Mouse (Mus musculus) frontal cortex, postnatal 36 days (tissue): Measurements from ENCODE around the gene Tulp1.
"Not testable (repeated sequence)": the region's sequence is repeated elsewhere in the genome, so short reads cannot be mapped to it uniquely, and the experiment has no call there.

ENCODE experiments used
- DNase-seq, 2 experiments: peaks; one replicate each; pipeline ENCODE4 v3.0.0; 2022; ENCODE audit warnings: low spot score in 2 of 2

Tulp1 gene

DNA sequence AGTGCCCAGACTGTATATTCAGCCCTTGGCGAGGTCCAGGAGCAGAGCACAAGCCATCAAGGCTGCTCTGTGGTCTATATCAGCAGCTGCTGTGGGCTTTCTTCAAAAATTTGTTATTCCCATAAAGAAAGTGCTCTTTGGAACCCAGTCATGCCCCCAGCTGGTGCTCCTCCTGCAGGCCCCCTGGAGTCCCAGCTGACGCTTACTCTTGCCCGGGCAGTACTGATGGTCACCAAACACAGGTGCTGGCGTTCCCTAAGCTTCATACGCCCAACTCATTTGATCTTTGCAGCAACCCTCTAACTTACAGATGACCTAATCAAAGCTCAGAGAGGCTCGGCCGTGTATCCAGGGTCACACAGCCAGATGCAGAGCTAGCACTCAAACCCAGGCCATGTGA, 27.5 kb downstream of the Tulp1 start:
- DNase-seq, result no peak

GRCm38 (mm10) chr17:28335267-28335666, 29.8 kb downstream of the Tulp1 start:
- no peak for DNase-seq

DNA sequence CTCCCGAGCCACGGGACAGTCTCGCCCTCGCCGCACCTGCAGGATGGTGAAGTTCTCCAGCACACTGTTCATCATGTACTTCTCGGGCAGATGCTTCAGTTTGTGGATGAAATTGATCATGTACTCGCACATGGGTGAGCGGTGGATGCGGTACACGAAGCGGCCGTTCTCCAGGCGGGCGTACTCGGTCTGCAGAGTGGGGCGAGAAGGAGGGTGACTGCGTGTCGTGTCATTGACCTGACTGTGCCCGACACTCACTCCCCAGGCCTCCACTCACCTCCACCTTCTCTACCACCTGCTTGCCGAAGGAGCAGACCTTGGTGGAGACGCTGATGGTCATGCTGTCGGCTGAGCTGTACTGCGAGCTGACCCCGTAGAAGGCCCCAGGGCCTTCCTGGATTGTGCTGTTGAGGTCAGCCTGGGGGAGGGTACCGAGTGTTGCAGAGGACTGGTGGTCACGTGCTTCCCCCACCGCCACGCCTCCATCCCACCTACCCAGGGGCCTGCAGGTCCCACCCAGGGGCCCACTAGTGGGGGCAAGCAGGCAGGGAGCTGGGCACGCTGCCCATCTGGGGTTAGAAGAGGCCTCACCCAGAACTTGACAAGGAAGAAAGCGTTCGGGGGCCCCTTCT, 32.0 kb downstream of the Tulp1 start:
- DNase-seq, result no peak

GRCm38 (mm10) chr17:28332113-28332914, 32.7 kb downstream of the Tulp1 start:
- DNase-seq, result no peak

GRCm38 (mm10) chr17:28331241-28332112, 33.5 kb downstream of the Tulp1 start:
- no peak for DNase-seq

DNA sequence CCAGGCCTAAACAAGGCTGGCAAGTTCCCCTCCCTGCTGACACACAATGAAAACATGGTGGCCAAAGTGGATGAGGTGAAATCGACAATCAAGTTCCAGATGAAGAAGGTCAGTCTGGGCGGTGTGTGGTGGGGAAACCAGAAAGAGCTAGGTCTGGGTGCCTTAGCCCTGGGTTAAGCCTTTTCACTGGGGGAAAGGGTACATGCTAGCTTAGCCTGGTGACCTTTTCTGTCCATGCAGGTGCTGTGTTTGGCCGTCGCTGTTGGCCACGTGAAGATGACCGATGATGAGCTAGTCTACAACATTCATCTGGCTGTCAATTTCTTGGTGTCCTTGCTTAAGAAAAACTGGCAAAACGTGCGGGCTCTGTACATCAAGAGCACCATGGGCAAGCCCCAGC, 34.4 kb downstream of the Tulp1 start:
- DNase-seq, result not testable (repeated sequence)

GRCm38 (mm10) chr17:28330232-28330546, 34.8 kb downstream of the Tulp1 start:
- DNase-seq, result no peak

DNA sequence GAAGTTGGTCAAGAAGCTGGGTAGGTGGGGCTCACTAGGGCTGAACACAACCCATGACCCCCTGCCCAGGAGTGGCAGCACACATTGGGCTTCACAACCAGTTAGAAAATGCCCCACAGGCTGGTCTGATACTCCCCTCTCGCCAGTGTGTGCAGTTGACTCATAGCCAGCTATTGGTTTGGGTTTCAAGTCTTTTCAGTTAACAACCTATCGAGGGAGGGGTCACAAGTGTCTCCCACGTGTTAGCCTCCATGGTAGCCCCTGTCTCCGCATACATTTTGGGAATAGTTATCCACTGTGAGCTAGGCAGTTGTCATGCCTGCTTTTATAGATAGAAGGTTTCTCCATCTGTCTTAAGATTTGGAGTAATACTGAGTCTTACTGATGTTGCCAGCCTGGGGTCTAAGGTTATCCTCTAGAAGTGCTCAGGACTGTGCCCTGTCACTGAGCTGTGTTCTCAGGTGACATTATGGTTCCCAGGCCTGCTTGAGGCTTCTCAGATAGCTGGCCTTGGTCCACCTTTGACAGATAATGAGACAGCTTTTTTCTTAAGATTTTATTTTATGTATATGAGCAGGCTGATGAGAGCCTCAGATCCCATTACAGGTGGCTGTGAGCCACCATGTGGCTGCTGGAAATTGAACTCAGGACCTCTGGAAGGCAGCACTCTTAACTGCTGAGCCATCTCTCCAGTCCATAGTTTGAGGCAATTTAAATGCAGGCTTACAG, 35.4 kb downstream of the Tulp1 start:
- no peak for DNase-seq

DNA sequence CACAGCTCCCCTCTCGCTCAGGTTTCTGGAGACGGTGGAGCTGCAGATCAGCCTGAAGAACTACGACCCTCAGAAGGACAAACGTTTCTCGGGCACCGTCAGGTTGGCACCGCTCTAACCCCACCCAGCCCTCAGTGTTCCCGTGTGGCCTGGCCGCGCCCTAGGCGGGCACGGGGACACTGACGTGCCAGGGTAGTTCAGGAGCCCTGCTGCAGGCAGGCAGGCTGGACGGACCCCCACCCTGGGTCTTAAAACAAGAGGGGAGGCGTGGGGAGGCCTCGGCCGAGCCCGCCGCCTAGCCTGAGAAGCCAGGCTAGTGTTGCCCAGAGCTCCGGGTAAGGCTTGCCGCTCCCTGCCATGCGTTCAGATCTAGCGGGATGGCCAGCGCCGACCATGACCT, 36.1 kb downstream of the Tulp1 start:
- DNase-seq, result no peak

DNA sequence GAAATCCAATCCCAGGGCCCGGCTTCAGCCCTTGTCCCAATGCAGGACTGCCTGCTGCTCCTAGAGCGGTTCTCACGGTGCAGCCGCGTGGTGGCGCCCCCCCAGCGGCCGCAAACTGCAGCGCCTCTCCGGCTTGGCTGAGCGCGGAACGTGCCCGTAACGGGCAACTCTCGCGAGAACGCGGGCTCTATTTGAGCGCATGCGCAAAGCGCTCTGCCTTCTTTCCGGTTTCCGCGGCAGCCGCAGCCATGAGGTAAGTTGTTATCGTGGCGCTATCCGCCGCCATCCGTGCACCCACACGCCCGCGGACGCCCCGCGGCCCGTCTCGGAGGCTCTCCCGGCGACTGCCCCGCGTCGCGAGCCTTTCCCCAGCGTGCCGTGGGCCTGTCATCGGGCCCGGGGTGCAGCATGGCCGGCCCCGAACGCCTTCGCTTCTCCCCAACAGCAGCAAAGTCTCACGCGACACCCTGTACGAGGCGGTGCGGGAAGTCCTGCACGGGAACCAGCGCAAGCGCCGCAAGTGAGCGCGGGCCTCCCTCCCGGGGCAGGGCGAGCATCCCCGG, 36.6 kb downstream of the Tulp1 start, which contains the start of gene Rpl10a:
Gene Rpl10a, plus strand, starts transcription at position 106 of the 563 bp plus-strand sequence.
- peak; percentile 97 to 98 for DNase-seq

DNA sequence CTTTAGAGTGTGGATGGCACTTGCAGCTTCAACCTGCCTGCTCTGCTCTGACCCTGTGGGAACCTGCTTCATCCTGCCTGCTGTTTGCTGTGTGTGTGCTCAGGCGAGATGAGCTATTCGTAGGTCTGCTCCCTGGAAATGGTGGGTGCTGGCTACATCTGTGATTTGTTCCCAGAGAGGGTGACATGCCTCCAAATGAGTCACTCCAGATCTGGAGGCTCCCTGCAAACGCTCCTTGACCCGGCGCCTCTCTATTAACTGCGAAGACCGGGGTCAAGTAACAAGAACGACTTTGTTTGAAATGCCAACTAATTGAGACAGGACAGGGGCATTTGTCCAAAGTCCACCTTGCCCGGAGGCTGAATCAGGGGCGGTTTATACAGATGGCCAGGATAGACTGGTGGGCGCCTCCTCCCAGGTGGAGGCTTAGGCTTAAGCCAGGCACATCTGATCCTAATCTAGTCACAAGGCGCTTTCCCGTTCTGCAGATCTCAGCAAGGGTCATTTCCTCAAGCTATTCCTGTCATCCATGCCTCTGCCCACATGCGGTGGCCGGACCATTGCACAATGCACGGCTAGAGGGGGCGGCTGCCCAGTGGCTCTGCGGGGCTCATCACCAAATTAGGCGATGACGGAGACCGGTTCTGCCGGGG, 37.2 kb downstream of the Tulp1 start:
- peak; percentile 40 to 56 for DNase-seq

DNA sequence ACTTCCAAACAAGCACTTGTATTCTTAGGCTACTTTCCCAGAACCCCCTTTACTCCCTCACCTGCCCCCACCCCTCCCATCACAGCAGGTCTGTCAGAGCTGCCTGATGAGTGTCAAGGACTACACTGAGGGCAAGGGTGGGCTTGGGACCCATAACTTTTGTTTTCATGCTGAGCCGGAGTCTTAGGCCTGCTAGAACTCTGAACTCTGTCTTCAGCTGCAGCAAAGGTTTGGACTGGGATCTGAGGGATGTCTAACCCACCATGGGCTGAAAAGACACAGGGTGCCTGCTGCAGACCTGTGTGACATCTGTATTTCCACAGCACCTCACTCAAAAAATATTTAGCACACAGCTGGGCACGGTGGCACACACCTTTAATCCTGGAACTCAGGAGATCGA, 38.1 kb downstream of the Tulp1 start:
- no peak for DNase-seq

- DNase-seq, result no peak
Observed at GRCm38 (mm10) chr17:28325751-28326150, 39.3 kb downstream of the Tulp1 start.

GRCm38 (mm10) chr17:28324416-28324815, 40.6 kb downstream of the Tulp1 start:
- not testable (repeated sequence) for DNase-seq

GRCm38 (mm10) chr17:28323786-28324185, 41.2 kb downstream of the Tulp1 start:
- no peak for DNase-seq

DNA sequence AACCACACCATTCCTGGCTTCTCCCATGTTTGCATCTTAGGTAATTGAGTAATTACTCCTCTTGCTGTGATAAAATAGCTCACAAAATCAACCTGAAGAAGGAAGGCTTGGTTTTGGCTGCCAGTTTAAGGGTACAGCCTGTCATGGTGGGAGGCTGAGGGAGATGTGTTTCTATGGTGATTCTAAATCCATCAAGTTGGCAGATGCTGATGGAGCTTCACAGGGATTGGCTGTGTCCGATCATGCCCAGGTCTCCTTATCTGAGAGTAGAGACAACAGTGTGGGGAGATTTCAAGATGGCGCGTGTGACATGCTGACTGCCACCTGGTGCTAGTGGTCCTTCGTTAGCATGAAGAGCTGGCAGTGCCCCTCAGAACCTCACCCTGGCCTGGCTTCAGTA, 43.3 kb downstream of the Tulp1 start:
- DNase-seq, result no peak

DNA sequence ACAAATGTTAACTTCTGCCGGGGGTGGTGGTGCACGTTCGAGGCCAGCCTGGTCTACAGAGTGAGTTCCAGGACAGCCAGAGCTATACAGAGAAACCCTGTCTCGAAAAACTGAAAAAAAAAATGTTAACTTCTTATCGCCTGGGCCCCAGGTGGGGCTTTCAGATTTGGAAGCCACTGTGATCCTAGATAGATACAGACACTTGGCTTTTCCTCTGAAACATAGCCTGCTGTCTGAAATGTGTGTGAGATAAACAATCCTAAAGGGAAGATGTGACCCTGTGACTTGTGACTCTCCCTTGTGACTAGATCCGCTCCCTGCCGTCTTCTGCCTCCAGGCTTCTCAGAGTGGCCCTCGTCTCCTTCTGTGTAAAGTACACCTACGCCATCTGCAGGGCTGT, 47.3 kb downstream of the Tulp1 start:
- no peak for DNase-seq

- DNase-seq, result no peak
Observed at GRCm38 (mm10) chr17:28317091-28317490, 47.9 kb downstream of the Tulp1 start.

DNA sequence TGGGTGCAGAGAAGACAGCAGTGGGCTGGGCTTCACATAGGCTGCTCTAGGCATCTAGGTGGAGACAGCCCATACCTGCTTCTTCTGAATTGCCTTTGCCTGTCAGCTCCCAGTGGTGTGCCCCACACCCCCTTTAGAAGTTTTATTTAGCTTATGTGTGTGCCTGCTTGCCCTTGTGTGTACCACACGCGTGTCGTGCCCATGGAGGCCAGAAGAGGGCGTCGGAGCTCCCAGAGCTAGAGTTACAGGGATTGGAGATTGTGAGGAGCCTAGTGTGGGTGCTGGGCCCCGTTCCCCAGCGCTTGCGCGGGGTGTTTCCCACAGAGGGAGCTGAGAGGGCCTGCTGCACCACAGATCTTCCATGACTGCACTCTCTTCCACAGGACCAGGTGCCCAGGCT, 48.5 kb downstream of the Tulp1 start:
- no peak for DNase-seq

- no peak for DNase-seq
Observed at GRCm38 (mm10) chr17:28315611-28316160, 49.3 kb downstream of the Tulp1 start.

- DNase-seq, result no peak
Observed at GRCm38 (mm10) chr17:28313880-28314225, 51.2 kb downstream of the Tulp1 start.
